Mouse (Mus musculus): ENCODE results near the gene Zscan29.

- no peak for TF ChIP-seq NANOG (IDR thresholded peaks at IDR 0.05; ENCODE audit: borderline replicate concordance, low read length)
- no peak for TF ChIP-seq CTCF (conservative IDR thresholded peaks at IDR 0.05; ENCODE audit: low read length)
Observed at GRCm38 (mm10) chr2:121142415-121142814, 28.5 kb downstream of the Zscan29 start.
